Mouse (Mus musculus) adrenal gland, adult (tissue): ENCODE results near the gene Prss8.
A peak's percentile ranks its signal among the peaks of the same experiment; 100 is the strongest.
"Not testable (repeated sequence)": the region's sequence is repeated elsewhere in the genome, so short reads cannot be mapped to it uniquely, and the experiment has no call there.

Experiments used
- DNase-seq, 2 experiments: peaks; one replicate each; pipeline ENCODE4 v3.0.0; 2022 to 2023; ENCODE audit warnings: low spot score in 1 of 2; ENCODE audit not compliant: inconsistent age in 2 of 2

Gene Prss8

GRCm38 (mm10) chr7:127929923-127930322, at the start of gene Prss8:
Gene Prss8 (minus strand): TSS chr7:127930104.
- DNase-seq: no peak

GRCm38 (mm10) chr7:127978856-127979255, 49.0 kb upstream of the Prss8 start:
- no peak for DNase-seq

GRCm38 (mm10) chr7:127974413-127974930, 44.6 kb upstream of the Prss8 start:
- DNase-seq: peak in 1 of 2 experiments; percentile 54

- peak; percentile 85 to 90 for DNase-seq
Observed at GRCm38 (mm10) chr7:127967922-127968828, 38.3 kb upstream of the Prss8 start.

GRCm38 (mm10) chr7:127967004-127967921, 37.4 kb upstream of the Prss8 start, which contains the start of gene Fus:
Gene Fus (plus strand): TSS chr7:127967457.
- DNase-seq: peak; percentile 95 to 99

- peak; percentile 43 to 77 for DNase-seq
Observed at GRCm38 (mm10) chr7:127966371-127966918, 36.5 kb upstream of the Prss8 start.

- DNase-seq: no peak
Observed at GRCm38 (mm10) chr7:127959364-127959763, 29.5 kb upstream of the Prss8 start.

- DNase-seq: no peak
Observed at GRCm38 (mm10) chr7:127952864-127953581, 23.1 kb upstream of the Prss8 start.

- DNase-seq: no peak
Observed at GRCm38 (mm10) chr7:127946470-127947023, 16.6 kb upstream of the Prss8 start, which contains the start of gene Prss36. Gene Prss36 (minus strand): TSS chr7:127946725.

- DNase-seq: peak; percentile 33 to 67
Observed at GRCm38 (mm10) chr7:127944614-127945013, 14.7 kb upstream of the Prss8 start.

GRCm38 (mm10) chr7:127942097-127942496, 12.2 kb upstream of the Prss8 start:
- not testable (repeated sequence) for DNase-seq

GRCm38 (mm10) chr7:127936216-127936884, 6.4 kb upstream of the Prss8 start:
- peak in 1 of 2 experiments; percentile 41 for DNase-seq

- no peak for DNase-seq
Observed at GRCm38 (mm10) chr7:127935748-127936159, 5.8 kb upstream of the Prss8 start.

- peak; percentile 96 to 98 for DNase-seq
Observed at GRCm38 (mm10) chr7:127935028-127935722, 5.3 kb upstream of the Prss8 start.

- no peak for DNase-seq
Observed at GRCm38 (mm10) chr7:127934075-127934474, 4.2 kb upstream of the Prss8 start.

GRCm38 (mm10) chr7:127932273-127933031, 2.5 kb upstream of the Prss8 start:
- no peak for DNase-seq

GRCm38 (mm10) chr7:127931351-127932135, 1.6 kb upstream of the Prss8 start:
- peak; percentile 57 to 79 for DNase-seq
